Mouse (Mus musculus) cerebellum, adult 18-20 months (tissue): ENCODE measurements around the gene Mucl1.
"Not testable (repeated sequence)": the region's sequence is repeated elsewhere in the genome, so short reads cannot be mapped to it uniquely, and the experiment has no call there.

Source experiments
- DNase-seq, 2 experiments: peaks; one replicate each; pipeline ENCODE4 v3.0.0; 2021

The Mucl1 gene

GRCm38 (mm10) chr15:103755369-103755768 lies at the start of gene Mucl1:
TSS of gene Mucl1 (minus strand) at chr15:103755469.
- DNase-seq, result no peak

- DNase-seq, result peak; percentile 15 to 17
Observed at GRCm38 (mm10) chr15:103766836-103767235, 11.6 kb upstream of the Mucl1 start.

- not testable (repeated sequence) for DNase-seq
Observed at GRCm38 (mm10) chr15:103716861-103717260, 38.4 kb downstream of the Mucl1 start.
